Mouse (Mus musculus) left cerebral cortex, adult 8-10 months (tissue): ENCODE data around the gene Akap7. TPM values are rescaled to one million over a fixed set of nuclear protein-coding genes. Genes with fewer than 3 reads are reported as not detected.
A peak's percentile ranks its signal among the peaks of the same experiment; 100 is the strongest.

Experiments used
- DNase-seq, 2 experiments: peaks; one replicate each; pipeline ENCODE4 v3.0.0; 2022; ENCODE audit warnings: low spot score in 2 of 2
- total RNA-seq, 4 experiments: library from RNA; stranded (reverse); gene quantifications; 2 replicates each; pipeline ENCODE4 v1.2.4; 2022

Akap7 gene
- total RNA-seq, 4 experiments from 2014 or later = 68.4 to 76.6 (median 72.1) TPM

- DNase-seq = no peak
Observed at GRCm38 (mm10) chr10:25297666-25298263, 9.9 kb downstream of the Akap7 start.

GRCm38 (mm10) chr10:25296657-25297369 lies 10.9 kb downstream of the Akap7 start:
- DNase-seq = peak; percentile 66 to 76

- DNase-seq = no peak
Observed at GRCm38 (mm10) chr10:25296286-25296656, 11.4 kb downstream of the Akap7 start.

GRCm38 (mm10) chr10:25295836-25296235 lies 11.8 kb downstream of the Akap7 start:
- DNase-seq = no peak

- no peak for DNase-seq
Observed at GRCm38 (mm10) chr10:25294999-25295398, 12.7 kb downstream of the Akap7 start.

GRCm38 (mm10) chr10:25293796-25294195 lies 13.9 kb downstream of the Akap7 start:
- DNase-seq = no peak

- no peak for DNase-seq
Observed at GRCm38 (mm10) chr10:25291053-25291452, 16.6 kb downstream of the Akap7 start.

GRCm38 (mm10) chr10:25285100-25285811 lies 22.4 kb downstream of the Akap7 start:
- no peak for DNase-seq

GRCm38 (mm10) chr10:25284427-25285099 lies 23.1 kb downstream of the Akap7 start:
- DNase-seq = no peak

- DNase-seq = no peak
Observed at GRCm38 (mm10) chr10:25283397-25283796, 24.3 kb downstream of the Akap7 start.

- no peak for DNase-seq
Observed at GRCm38 (mm10) chr10:25280141-25280540, 27.5 kb downstream of the Akap7 start.

- no peak for DNase-seq
Observed at GRCm38 (mm10) chr10:25279406-25279805, 28.3 kb downstream of the Akap7 start.

GRCm38 (mm10) chr10:25275492-25275891 lies 32.2 kb downstream of the Akap7 start:
- no peak for DNase-seq

- no peak for DNase-seq
Observed at GRCm38 (mm10) chr10:25274621-25275330, 32.9 kb downstream of the Akap7 start.

- no peak for DNase-seq
Observed at GRCm38 (mm10) chr10:25273731-25274130, 33.9 kb downstream of the Akap7 start.

- no peak for DNase-seq
Observed at GRCm38 (mm10) chr10:25271756-25272155, 35.9 kb downstream of the Akap7 start.

GRCm38 (mm10) chr10:25271207-25271606 lies 36.5 kb downstream of the Akap7 start:
- no peak for DNase-seq

- no peak for DNase-seq
Observed at GRCm38 (mm10) chr10:25268476-25269351, 39.0 kb downstream of the Akap7 start.

GRCm38 (mm10) chr10:25261176-25261575 lies 46.5 kb downstream of the Akap7 start:
- DNase-seq = no peak

GRCm38 (mm10) chr10:25260724-25261123 lies 46.9 kb downstream of the Akap7 start:
- no peak for DNase-seq
